Mouse (Mus musculus): ENCODE data around the gene Tpk1.

- no peak for TF ChIP-seq CTCF (IDR thresholded peaks at IDR 0.05; ENCODE audit: low read depth, low read length)
- TF ChIP-seq POLR2A (IDR thresholded peaks at IDR 0.05; ENCODE audit: extremely low read depth, insufficient read depth, low read length) = no peak
These were observed 298.6 kb downstream of the Tpk1 start for GRCm38 (mm10) chr6:43367434-43367945.
